Mouse (Mus musculus) fibroblast of lung, adult 2 months (primary cell): ENCODE results near the gene Ntrk2.

ENCODE experiments used
- DNase-seq: peaks from one replicate; pipeline ENCODE4 v3.0.0-alpha.2; 2011; ENCODE audit warnings: low read depth

Gene Ntrk2

DNA sequence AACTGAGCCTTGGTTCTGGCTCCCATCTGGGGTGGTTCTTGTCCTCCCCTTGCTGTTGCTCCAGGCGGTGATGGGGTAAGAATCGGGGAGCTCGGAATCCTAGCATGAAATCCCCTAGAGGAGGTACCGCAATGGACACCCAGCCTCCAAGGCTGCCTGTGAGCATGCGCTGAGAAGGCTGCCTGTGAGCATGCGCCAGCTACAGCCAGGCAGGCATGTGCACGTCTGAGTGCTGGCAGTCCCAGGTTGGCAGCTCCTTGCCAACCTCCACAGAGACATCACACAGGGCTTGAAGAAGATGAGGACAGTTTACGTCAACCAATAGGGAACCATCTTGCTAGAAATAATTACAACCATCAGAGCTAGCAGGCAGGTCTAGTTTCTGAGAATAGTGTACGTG, 37.5 kb downstream of the Ntrk2 start:
- DNase-seq, result no peak

DNA sequence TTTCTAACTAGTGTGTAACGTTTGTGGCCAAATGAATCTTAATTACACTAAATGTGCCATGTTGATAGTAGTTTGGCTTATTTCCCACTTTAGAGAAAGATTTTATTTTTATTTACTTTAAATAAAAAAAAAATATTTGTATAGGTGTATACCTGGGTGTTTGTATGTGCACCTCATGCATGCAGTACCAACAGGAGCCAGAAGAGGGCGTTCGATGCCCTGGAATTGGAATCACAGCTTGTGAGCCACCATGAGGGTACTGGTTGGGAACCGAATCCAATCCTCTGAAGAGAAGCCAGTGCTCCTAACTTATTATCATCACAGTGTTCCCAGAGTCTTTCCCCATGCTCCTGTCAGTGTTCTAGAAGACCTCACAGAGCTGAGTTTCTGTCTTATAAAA, 42.2 kb downstream of the Ntrk2 start:
- no peak for DNase-seq

DNA sequence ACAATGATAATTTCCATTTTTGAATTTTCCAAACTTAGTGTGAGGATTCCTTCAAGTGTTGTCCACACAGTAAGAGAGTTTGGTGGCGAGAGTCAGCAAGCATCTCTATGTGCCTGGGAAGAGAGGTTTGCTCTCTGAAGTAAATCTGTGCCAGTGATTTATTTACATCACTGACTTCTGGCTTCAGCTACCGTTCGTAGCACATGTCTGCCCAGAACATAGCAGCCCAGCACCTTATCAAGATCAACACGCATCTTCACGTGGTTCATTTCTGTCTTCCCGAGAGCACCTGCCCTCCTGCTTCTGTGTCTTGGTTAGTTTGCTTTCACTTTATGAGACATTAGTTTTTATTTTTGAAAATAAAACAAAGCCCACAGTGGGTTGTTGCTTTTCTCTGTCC, 47.3 kb downstream of the Ntrk2 start:
- DNase-seq, result no peak

DNA sequence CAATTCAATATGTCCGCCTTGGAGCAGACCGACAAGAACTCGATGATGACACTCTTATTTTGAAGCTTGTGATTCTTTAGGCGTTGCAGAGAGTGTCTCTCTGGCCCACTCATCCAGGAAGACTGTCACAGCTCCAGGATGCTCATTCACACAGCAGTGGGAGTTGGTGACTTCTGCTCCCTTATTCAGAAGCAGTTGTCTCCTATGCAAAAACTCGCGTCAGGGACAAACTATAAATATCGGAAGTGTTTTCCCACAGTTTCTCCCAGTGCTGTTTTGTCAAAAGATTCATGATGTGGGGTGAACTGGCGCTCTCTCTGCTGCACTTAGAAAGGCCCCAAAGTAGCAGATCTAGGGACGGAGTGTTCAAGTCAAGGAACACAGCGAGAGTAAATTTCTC, 59.9 kb downstream of the Ntrk2 start:
- DNase-seq, result no peak

DNA sequence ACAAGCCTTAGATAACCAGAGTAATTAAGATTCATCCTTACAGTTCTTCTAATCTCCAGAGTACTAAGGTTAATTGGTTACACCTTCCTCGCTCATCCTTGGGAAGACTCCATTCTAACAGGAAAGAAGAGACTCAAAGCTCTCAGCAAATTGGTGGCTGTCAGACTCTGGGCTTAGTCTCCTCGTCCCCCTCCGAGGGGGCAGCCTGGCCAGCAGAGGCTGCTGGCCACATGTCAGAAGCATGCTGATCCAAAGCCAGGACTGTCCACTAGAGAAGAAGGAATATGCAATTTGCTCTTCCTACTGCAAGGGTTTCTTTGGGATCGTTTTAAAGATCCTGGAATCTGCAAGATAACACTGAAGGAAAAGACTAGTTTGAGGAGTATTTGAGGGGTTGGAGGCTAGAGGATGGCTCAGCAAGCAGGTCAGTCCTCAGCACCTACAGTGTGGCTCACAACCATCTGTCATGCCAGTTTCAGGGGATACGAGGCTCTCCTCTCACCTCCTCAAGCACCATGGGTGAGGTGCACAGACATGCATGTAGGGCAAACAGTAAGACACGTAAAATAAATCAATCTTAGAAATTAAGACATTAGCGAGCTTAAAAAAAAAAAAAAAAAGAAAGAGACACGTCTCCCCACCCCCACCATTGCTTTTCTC, 60.5 kb downstream of the Ntrk2 start:
- DNase-seq, result no peak

DNA sequence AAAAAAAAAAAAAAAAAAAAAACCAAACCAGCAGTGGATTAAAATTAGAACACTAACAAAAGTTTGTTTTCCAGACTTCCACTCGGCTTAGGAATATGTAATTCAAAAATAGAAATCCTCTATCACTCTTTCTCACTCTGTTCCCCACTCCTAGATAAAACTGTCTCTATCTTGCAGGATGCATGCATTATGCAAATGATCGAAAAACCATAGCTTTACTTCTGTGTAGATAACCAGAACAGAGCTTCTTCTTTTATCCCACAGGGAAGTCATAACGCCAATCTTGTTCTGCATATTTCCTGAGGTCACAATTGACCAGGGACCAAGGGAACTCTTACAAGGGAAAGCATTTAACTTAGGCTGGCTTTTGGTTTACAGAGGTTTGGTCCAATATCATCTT, 76.1 kb downstream of the Ntrk2 start:
- DNase-seq, result no peak

DNA sequence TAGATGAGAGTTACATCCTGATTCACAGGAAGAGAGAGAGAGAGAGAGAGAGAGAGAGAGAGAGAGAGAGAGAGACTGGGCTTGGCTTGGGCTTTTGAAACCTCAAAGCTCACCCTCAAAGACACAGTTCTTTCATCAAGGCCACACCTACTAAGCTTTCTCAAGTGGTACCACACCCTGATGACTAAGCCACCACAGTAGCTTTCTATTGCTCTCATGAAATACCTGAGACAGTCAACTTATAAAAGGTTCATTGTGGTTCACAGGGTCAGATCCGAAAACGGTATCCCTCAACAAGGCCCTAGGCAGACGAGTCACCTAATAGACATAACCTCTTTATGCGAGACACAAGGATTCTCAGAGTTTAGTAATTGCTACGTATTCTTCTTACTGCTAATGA, 76.5 kb downstream of the Ntrk2 start:
- DNase-seq, result no peak

DNA sequence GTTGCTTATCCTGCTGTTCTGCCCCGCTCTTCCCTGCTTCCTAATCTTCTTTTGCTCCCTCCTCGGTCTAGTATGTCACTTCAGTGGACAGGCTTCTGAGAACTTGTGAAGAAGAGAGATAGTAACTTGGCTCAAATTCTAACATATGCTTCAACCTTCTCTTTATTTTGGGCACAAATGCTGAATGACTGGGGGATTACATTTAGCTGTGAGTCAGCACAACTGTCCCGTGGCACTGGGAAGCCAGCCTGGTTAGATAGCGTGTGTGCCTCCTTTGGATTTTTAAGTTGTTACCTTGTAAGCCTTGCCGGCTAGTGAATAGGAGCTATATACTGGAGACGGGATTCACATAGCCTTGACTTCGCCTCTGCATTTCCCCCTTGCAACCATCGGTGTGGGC, 79.7 kb downstream of the Ntrk2 start:
- DNase-seq, result no peak

DNA sequence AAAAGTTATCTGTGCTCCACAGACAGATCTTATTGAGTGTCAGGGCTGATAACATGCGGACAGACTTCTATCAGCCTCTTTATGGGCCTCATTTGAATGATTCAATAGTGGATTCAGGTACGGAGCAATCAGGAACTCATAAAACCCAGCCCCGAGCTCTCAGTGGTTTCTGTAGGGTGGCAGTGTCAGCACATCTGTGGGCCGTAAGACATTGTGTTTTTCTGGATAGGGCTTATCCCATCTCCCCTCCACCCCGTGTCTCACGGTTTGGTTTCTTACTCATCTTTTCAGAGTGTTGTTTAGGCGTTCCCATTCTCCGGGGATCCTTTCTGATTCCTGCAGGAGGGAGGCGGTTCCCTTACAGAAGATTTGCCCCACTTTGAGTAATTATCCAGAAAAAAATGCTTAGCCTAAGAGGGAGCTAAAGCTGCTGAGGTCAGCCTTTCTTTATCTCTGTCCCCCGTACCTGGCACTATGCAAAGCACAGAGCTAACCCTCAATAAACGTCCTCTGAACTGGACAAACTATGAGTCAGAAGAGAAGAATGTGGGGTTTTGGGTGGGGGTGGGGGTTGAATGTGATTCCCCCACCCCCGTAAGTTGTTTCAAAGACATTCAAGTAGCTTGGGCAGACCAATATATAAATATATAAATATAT, 90.0 kb downstream of the Ntrk2 start:
- no peak for DNase-seq

DNA sequence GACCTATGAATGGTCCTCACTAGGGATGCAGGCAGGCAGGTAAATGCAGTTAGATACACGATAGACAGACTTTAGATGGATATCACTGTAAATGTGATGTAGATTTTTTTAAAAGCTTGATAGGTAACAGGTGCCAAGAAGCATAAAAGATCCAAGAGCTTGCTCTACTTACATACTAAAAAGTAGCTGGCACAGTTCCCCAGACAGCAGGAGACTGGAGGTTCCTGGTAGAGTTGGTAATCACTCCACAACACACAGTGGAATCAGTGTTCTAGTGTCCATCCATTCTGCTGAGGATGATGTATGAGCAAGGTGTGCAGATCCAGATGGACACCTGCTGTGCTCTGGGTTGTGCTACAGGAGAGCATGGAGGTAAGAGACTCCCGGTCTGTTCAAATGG, 93.0 kb downstream of the Ntrk2 start:
- no peak for DNase-seq

DNA sequence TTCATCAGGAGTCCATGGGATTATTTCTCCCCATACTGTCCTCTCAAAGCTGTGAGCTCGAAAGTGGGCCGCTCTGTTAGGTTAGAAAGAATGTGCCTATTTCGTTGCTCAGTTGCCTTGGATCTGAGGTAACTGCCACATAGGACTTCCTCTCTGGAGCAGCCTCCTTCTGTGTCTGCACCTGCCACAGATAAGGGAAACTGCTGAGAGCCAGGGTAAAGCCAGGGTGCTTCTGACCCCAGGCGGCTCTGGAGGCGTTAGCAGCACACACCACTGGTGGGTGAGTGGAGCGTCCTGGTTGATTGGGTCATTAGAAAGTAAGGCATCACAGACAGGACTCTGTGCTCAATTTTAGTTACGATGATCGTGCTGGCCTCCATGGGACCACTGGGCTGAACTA, 95.9 kb downstream of the Ntrk2 start:
- DNase-seq, result no peak

DNA sequence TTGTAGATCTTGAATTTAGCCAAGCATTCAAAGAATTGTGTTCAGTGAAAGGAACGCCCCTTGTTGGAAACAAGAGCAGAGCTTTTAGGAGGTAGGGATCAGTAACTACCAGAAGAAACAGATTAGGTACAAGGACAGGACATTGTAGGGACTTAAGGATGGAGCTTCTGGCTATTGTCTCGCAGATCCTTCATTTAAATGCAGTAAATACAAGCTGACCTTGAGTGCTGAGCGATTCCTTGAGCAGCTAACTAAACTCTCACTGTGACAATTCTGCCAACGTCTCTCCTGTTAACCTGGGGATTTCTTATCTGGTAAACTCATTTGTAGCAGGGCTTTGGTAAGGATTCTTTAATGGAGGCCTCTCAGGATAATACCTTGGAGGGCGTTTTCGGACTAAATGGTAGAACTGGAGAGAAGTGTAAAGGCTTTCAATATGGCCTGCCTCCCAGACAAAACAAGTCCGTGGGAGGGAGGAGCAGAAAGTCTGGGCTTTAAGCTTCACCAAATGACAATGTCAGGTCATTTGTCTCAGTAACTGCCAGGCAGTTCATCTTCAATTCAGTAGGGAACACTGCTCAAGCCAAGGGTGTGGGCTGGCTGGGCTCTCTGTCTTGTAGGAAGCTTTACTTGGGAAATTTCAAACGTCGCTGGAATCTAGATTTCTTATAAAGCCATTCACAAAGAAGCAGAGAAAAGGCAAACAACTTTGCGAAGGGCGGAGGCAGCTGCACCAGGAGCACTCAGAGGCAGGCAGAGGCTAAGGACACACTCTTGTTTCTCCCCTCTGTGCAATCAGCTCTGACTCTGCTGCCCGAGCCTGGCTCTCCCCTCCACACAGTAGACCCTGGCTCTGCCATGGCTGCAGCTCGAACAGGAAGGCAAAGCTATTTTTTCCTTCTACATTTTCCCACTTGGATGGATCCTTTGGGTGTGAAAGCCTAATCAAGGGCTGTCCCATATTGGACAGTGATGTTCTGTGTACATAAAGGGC, 98.7 kb downstream of the Ntrk2 start:
- no peak for DNase-seq

DNA sequence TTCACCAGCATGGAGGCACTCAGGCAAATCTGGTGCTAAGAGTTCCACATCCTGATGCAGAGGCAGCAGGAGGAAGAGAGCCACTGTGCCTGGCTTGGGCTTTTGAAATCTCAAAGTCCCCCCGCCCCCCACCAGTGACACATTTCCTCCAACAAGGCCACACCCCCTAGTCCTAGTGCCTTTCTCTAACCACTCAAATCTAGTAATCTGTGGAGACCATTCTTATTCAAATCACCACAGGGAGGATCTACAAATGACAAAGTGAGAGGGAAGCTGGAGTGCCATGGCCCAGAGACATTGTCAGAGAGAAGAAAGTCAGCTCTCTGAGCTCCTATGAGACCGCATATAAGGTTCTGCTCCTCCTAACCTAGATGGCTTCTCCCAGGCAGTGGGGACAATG, 105.6 kb downstream of the Ntrk2 start:
- DNase-seq, result no peak

DNA sequence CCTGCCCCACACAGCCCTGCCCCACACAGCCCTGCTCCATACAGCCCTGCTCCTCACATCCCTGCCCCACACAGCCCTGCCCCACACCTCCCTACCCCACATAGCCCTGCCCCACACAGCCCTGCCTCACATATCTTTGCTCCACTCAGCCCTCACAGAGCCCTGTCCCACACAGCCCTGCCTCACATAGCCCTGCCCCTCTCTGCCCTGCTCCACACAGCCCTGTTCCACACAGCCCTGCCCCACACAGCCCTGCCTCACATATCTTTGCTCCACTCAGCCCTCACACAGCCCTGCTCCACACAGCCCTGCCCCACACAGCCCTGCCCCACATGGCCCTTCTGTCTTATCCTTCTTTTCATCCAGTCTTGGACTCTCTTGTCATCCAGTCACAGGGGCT, 106.2 kb downstream of the Ntrk2 start:
- no peak for DNase-seq

DNA sequence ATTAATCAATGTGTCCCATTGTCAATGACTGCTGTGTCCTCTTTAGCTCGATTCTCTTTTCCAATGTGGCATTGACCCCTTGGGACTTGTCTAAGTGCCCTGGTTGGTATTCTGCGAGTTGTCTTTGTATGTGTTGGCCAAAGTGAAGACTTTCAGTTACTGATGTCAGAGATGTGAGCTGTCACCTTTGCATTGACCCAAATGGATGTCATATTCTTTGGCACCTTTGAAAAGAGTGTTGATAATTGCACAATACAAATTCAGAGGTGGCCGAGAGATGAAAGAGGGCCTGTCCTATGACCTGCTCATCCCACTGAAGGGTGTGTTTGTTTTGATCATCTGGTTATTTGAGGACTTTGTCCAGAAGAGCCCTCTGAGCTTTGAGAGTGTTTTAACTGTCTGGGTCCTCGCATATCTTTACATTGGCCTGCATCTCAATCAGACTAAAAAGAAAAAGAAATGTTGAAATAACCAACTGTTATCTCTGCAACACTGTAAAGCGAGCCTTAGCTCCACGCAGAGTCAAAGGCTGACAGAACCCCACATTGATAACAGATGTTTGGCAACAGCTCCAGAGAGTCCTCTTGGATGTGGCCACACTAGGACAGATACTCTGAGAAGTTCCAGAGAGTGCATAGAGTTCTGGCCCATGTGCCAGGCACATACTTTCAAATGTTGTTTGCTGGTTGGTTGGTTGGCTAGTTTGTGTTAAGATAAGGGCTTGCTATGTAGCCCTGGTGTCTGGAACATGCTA, 107.9 kb downstream of the Ntrk2 start:
- no peak for DNase-seq

DNA sequence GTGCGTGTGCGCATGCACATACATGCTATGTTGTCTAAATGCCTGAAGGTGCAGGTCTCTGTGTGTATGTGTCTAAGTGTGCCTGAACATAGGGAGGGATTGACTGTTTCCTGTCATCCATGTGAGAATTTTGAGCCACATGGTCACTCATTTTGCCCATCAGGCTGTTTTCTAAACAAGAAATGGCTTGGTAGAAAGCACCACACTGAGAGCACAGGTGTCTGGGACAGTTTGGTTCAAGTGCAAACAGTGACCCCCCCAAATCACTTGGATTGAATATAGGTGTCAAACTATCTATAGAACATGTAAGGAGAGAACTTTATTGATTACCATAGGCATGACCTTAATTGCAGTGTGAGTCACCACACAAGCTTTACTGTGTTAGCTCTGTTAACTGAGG, 110.0 kb downstream of the Ntrk2 start:
- no peak for DNase-seq

DNA sequence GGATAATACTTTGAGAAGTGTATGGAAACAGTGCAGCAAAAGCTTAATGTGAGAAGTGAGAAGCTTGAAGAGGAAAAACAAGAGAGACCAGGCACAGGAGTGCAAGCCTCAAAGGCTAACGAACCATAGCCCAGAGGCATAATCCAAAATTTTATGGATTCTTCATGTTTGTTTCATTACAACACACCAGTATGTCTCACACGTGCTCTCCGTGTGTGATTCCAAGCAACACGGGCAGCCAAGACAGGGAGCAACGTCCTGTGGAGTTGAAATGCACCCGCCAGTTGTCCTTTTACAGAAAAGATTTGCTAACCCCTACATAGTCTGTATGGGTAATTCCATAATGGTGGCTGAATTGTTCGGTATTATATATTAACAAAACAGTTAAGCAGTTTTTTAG, 113.9 kb downstream of the Ntrk2 start:
- no peak for DNase-seq

DNA sequence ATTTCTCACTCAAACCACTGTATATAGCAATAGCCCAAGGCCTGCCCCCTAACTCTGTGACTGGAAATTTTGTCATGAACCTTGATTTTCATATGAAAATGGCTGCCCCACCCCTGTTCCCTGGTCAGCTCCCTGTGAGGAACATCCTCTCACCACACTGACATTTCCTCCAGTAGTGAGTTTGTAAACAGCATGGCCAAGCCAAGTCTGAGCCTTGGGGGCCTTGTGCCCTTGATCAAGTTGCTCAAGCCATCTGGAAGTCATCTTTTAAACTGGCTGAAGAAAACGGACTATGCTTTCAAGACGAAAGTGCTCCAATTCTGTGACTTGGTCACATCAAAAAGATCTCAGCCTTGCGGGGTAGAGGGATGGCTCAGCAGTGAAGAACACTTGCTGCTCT, 114.9 kb downstream of the Ntrk2 start:
- DNase-seq, result no peak

DNA sequence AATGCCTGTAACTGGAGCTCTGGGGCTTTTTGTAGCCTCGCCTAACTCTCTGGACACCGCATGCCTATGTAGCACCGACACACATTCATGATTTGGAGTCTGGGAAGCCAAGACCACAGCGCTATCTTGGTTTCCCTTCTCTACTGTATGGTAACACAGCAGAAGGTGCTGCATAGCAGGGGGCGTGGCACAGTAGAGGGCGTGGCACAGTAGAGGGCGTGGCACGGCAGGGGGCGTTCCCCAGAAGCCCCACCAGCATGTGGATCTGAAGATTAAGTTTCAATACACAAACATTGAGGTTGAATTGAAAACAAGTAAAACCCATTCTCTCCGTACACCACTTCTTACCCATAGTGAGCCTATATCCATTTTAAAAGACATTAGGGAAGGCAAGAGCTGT, 115.3 kb downstream of the Ntrk2 start:
- DNase-seq, result no peak

DNA sequence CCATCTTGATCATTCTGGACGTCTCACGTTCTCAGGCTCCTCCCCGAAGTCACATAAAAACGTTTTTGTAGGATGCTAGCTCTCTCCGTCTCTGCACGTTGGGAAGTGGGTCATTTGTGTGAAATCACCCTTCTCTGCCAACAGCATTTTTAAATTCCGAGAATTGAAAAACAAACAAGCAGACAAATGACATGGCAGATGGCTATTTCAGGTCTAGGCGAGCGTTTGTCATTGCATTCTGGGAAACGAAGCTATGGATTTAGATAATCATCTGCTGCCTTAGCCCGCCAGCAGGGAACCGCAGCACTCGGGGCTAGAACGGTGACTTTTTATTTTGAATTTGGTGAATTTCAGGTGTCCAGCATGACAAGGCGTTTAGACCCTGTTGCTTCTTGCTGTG, 115.8 kb downstream of the Ntrk2 start:
- DNase-seq, result no peak

DNA sequence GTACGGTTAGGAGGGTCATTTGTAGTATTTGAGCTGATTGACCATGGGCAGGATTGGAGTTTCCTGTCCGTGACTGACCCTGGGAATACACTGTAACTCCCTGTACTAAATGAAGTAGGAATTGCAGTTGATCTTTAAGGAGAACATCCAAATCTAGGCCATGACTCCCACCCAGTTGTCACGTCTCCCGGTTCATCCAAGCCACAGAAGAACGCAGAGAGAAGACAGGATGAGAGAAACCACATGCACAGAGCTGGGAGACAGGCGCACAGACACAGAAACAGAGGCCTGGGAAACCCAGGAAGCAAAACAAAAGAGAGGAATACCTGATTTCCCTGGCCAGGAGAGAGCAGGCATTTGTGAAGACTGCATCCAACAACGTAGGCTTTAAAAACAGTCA, 117.1 kb downstream of the Ntrk2 start:
- no peak for DNase-seq

DNA sequence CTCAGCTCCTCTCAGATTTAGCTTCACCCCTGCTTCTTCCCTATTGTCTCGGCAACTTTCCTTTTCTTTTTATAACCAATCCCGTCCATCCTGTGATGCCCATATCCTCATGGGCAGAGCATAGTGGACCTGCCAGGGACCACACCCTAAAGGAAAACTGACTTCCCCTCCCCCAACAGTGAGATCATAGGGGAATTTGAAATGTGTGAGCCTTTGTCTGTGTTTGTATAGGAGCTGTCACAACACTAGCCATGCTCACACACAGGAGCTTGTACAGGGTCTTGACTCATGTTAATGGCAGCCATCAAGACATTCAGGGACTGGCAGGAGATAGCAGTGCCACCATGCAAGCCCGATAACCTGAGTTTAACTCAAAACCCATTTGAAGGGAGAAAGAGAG, 118.1 kb downstream of the Ntrk2 start:
- no peak for DNase-seq
